Mouse (Mus musculus): ENCODE results near the gene Ubxn1.
"Not testable (repeated sequence)": the region's sequence is repeated elsewhere in the genome, so short reads cannot be mapped to it uniquely, and the experiment has no call there.

Gene Ubxn1

GRCm38 (mm10) chr19:8859018-8859417 is 12.3 kb upstream of the Ubxn1 start:
- DNase-seq: no peak

- DNase-seq: no peak
Measured at GRCm38 (mm10) chr19:8864265-8864664, 7.0 kb upstream of the Ubxn1 start.

- DNase-seq: not testable (repeated sequence)
Measured at GRCm38 (mm10) chr19:8870381-8870780, 915 bp upstream of the Ubxn1 start.

- no peak for DNase-seq
Measured at GRCm38 (mm10) chr19:8870838-8871237, 458 bp upstream of the Ubxn1 start.

- DNase-seq: no peak
Measured at GRCm38 (mm10) chr19:8872266-8872840, 1.1 kb downstream of the Ubxn1 start.

- no peak for DNase-seq
Measured at GRCm38 (mm10) chr19:8875031-8875430, 3.7 kb downstream of the Ubxn1 start.

- peak; percentile 91 for DNase-seq
Measured at GRCm38 (mm10) chr19:8880311-8881033, 9.2 kb downstream of the Ubxn1 start, which contains the start of gene Uqcc3. Gene Uqcc3, minus strand, starts transcription at chr19:8880923.

- no peak for DNase-seq
Measured at GRCm38 (mm10) chr19:8881034-8881392, 9.7 kb downstream of the Ubxn1 start.

GRCm38 (mm10) chr19:8883616-8884015 is 12.3 kb downstream of the Ubxn1 start, which contains the start of the genes Lbhd1 and Gm49403:
Gene Lbhd1, plus strand, starts transcription at chr19:8883732.
Gene Gm49403, plus strand, starts transcription at chr19:8883930.
- no peak for DNase-seq

- DNase-seq: no peak
Measured at GRCm38 (mm10) chr19:8886916-8887584, 15.8 kb downstream of the Ubxn1 start.

GRCm38 (mm10) chr19:8887585-8888463 is 16.5 kb downstream of the Ubxn1 start:
- DNase-seq: no peak

GRCm38 (mm10) chr19:8888511-8889385 is 17.5 kb downstream of the Ubxn1 start, which contains the start of the genes 1810009A15Rik and Gm49416:
Gene 1810009A15Rik, plus strand, starts transcription at chr19:8888853.
Gene Gm49416, plus strand, starts transcription at chr19:8888926.
- peak; percentile 96 to 97 for DNase-seq

- peak; percentile 90 for DNase-seq
Measured at GRCm38 (mm10) chr19:8892829-8893766, 21.8 kb downstream of the Ubxn1 start, which contains the start of gene Ints5. Gene Ints5, plus strand, starts transcription at chr19:8893005.

GRCm38 (mm10) chr19:8895397-8895960 is 24.2 kb downstream of the Ubxn1 start:
- DNase-seq: peak in 1 of 2 experiments; percentile 41

- not testable (repeated sequence) for DNase-seq
Measured at GRCm38 (mm10) chr19:8896231-8896630, 24.9 kb downstream of the Ubxn1 start.

- DNase-seq: peak; percentile 56 to 64
Measured at GRCm38 (mm10) chr19:8897211-8897864, 26.0 kb downstream of the Ubxn1 start.

- peak; percentile 94 to 95 for DNase-seq
Measured at GRCm38 (mm10) chr19:8897865-8898495, 26.7 kb downstream of the Ubxn1 start, which contains the start of gene Ganab. Gene Ganab, plus strand, starts transcription at chr19:8898071.

GRCm38 (mm10) chr19:8898576-8898975 is 27.3 kb downstream of the Ubxn1 start:
- no peak for DNase-seq

GRCm38 (mm10) chr19:8899079-8899478 is 27.8 kb downstream of the Ubxn1 start:
- DNase-seq: peak in 1 of 2 experiments; percentile 42

Data from cerebellum, postnatal 14 days (tissue).